Mouse (Mus musculus): ENCODE results near the gene Smtnl2. TPM values are rescaled to one million over a fixed set of nuclear protein-coding genes. Genes with fewer than 3 reads are reported as not detected.

Gene Smtnl2
- polyA plus RNA-seq, 1 experiment from 2014 or later = 12.2 TPM

GRCm38 (mm10) chr11:72379351-72379750, 32.2 kb downstream of the Smtnl2 start:
- no peak overlapping the region for H3K9ac ChIP-seq (ENCODE audit: low read depth, low read length)
- H3K4me2 ChIP-seq (ENCODE audit: low read length) = no peak overlapping the region
- ATAC-seq = no peak
- H3K9me3 ChIP-seq (replicated peaks; ENCODE audit: control insufficient read depth, low read length, poor library complexity, severe bottlenecking) = no peaks in the 10 kb centered on the region
- WGBS = 89% methylated on average over 4 of the region's 4 CpGs
- H3K27me3 ChIP-seq (ENCODE audit: control insufficient read depth, insufficient read depth, low read depth, low read length) = no peaks in the 10 kb centered on the region
- no peak overlapping the region for H3K4me3 ChIP-seq (ENCODE audit: low read depth, low read length)
- no peaks in the 10 kb centered on the region for H3K36me3 ChIP-seq (ENCODE audit: control insufficient read depth, insufficient read depth, low read length)
- no peak overlapping the region for H3K27ac ChIP-seq (ENCODE audit: low read length)
- no peaks in the 10 kb centered on the region for H3K4me1 ChIP-seq (ENCODE audit: control insufficient read depth, insufficient read depth, low read length)

GRCm38 (mm10) chr11:72378222-72378621, 33.3 kb downstream of the Smtnl2 start:
- Histone ChIP-seq H3K36me3 (ENCODE audit: control insufficient read depth, insufficient read depth, low read length) (no peaks in the 10 kb centered on the region), H3K27me3 (ENCODE audit: control insufficient read depth, insufficient read depth, low read depth, low read length) (no peaks in the 10 kb centered on the region), H3K9me3 (replicated peaks; ENCODE audit: control insufficient read depth, low read length, poor library complexity, severe bottlenecking) (no peaks in the 10 kb centered on the region), H3K9ac (ENCODE audit: low read depth, low read length) (no peak overlapping the region), H3K4me2 (ENCODE audit: low read length) (no peak overlapping the region), H3K4me3 (ENCODE audit: low read depth, low read length) (no peak overlapping the region), H3K4me1 (ENCODE audit: control insufficient read depth, insufficient read depth, low read length) (no peaks in the 10 kb centered on the region), H3K27ac (ENCODE audit: low read length) (no peak overlapping the region)
- WGBS = 76% methylated on average over 7 of the region's 7 CpGs
- no peak for ATAC-seq

DNA sequence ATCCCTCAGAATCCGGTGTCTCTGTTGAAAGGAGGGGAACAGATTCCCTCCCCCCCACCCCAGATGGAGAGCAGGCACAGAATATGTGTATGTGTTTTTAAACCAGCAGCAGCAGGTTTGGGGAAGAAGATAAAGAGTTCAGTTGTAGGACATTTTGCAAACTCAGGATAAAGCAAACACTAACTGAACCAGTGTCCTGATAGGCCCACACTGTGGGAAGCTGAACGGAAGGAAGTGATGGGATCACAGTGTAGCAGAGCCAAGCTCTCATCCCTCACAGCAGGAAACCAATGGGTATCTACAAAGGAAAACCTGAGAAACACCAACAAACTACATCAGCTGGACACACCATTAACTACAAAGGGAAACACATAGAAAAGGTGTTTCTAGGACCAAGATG, 35.0 kb downstream of the Smtnl2 start:
- H3K9ac ChIP-seq (ENCODE audit: low read depth, low read length) = no peak overlapping the region
- 83% methylated on average over 2 of the region's 2 CpGs for WGBS
- H3K36me3 ChIP-seq (ENCODE audit: control insufficient read depth, insufficient read depth, low read length) = no peaks in the 10 kb centered on the region
- no peaks in the 10 kb centered on the region for H3K27me3 ChIP-seq (ENCODE audit: control insufficient read depth, insufficient read depth, low read depth, low read length)
- H3K4me2 ChIP-seq (ENCODE audit: low read length) = no peak overlapping the region
- no peak for ATAC-seq
- H3K4me3 ChIP-seq (ENCODE audit: low read depth, low read length) = no peak overlapping the region
- no peak overlapping the region for H3K27ac ChIP-seq (ENCODE audit: low read length)
- no peaks in the 10 kb centered on the region for H3K4me1 ChIP-seq (ENCODE audit: control insufficient read depth, insufficient read depth, low read length)
- H3K9me3 ChIP-seq (replicated peaks; ENCODE audit: control insufficient read depth, low read length, poor library complexity, severe bottlenecking) = no peaks in the 10 kb centered on the region

DNA sequence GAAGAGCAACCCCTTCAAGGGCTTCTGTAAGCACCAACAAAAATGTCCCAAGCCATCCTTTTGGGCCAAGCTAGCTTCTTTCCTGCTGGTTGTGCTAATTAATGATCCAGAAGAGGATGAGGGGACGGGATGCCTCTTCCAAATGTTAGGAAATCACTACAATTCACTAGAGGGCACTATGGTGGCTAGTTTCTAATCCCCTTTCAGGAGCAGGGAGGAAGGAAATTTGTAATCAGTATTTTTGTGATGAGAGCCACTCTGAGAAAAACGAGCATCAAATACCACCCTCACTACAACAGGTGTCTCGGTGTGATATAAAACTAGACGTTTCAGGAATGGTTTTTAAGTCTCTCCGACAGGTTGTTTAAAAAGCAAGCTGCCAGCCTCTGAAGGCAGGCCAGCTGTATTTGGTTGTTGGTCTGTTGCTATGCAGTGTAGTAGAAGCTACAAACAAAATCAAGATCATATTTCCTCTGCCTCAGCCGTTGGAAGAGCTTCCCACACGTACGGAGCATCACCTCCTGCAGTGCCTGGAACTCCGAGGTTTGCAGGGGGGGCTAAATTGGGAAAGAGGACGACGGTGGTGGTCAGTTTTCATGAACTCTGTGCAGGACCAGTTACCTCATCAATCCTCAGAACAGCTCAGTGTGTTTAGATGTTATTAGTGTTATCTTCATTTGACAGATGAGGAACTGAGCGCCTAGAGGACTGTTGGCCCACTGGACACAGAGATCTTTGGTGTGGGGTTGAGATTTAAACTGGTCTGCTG, 41.4 kb downstream of the Smtnl2 start:
- H3K9ac ChIP-seq (ENCODE audit: low read depth, low read length) = no peak overlapping the region
- no peak overlapping the region for H3K27ac ChIP-seq (ENCODE audit: low read length)
- no peaks in the 10 kb centered on the region for H3K9me3 ChIP-seq (replicated peaks; ENCODE audit: control insufficient read depth, low read length, poor library complexity, severe bottlenecking)
- no peak overlapping the region for H3K4me2 ChIP-seq (ENCODE audit: low read length)
- no peak overlapping the region for H3K4me3 ChIP-seq (ENCODE audit: low read depth, low read length)
- 33% methylated on average over 12 of the region's 12 CpGs for WGBS
- no peak for ATAC-seq
- no peaks in the 10 kb centered on the region for H3K27me3 ChIP-seq (ENCODE audit: control insufficient read depth, insufficient read depth, low read depth, low read length)
- no peaks in the 10 kb centered on the region for H3K4me1 ChIP-seq (ENCODE audit: control insufficient read depth, insufficient read depth, low read length)
- H3K36me3 ChIP-seq (ENCODE audit: control insufficient read depth, insufficient read depth, low read length) = no peaks in the 10 kb centered on the region

- Histone ChIP-seq H3K4me3 (ENCODE audit: low read depth, low read length) (no peak overlapping the region), H3K9me3 (replicated peaks; ENCODE audit: control insufficient read depth, low read length, poor library complexity, severe bottlenecking) (no peaks in the 10 kb centered on the region), H3K27ac (ENCODE audit: low read length) (no peak overlapping the region), H3K4me1 (ENCODE audit: control insufficient read depth, insufficient read depth, low read length) (no peaks in the 10 kb centered on the region), H3K9ac (ENCODE audit: low read depth, low read length) (no peak overlapping the region), H3K36me3 (ENCODE audit: control insufficient read depth, insufficient read depth, low read length) (no peaks in the 10 kb centered on the region), H3K4me2 (ENCODE audit: low read length) (no peak overlapping the region), H3K27me3 (ENCODE audit: control insufficient read depth, insufficient read depth, low read depth, low read length) (no peaks in the 10 kb centered on the region)
- no peak for ATAC-seq
- 50% methylated on average over 11 of the region's 11 CpGs for WGBS
Measured at GRCm38 (mm10) chr11:72367934-72368674, 43.4 kb downstream of the Smtnl2 start.

- no peak overlapping the region for H3K4me2 ChIP-seq (ENCODE audit: low read length)
- no peak overlapping the region for H3K27ac ChIP-seq (ENCODE audit: low read length)
- 91% methylated on average over 9 of the region's 9 CpGs for WGBS
- no peak overlapping the region for H3K9ac ChIP-seq (ENCODE audit: low read depth, low read length)
- ATAC-seq = no peak
- H3K9me3 ChIP-seq (replicated peaks; ENCODE audit: control insufficient read depth, low read length, poor library complexity, severe bottlenecking) = no peaks in the 10 kb centered on the region
- H3K36me3 ChIP-seq (ENCODE audit: control insufficient read depth, insufficient read depth, low read length) = no peaks in the 10 kb centered on the region
- peaks cover 7% of the 10 kb centered on the region for H3K4me1 ChIP-seq (ENCODE audit: control insufficient read depth, insufficient read depth, low read length)
- no peak overlapping the region for H3K4me3 ChIP-seq (ENCODE audit: low read depth, low read length)
- no peaks in the 10 kb centered on the region for H3K27me3 ChIP-seq (ENCODE audit: control insufficient read depth, insufficient read depth, low read depth, low read length)
Measured at GRCm38 (mm10) chr11:72366126-72366525, 45.4 kb downstream of the Smtnl2 start.

GRCm38 (mm10) chr11:72364526-72364925, 47.0 kb downstream of the Smtnl2 start:
- Histone ChIP-seq H3K9ac (ENCODE audit: low read depth, low read length) (no peak overlapping the region), H3K27me3 (ENCODE audit: control insufficient read depth, insufficient read depth, low read depth, low read length) (no peaks in the 10 kb centered on the region), H3K27ac (ENCODE audit: low read length) (no peak overlapping the region), H3K36me3 (ENCODE audit: control insufficient read depth, insufficient read depth, low read length) (no peaks in the 10 kb centered on the region), H3K4me2 (ENCODE audit: low read length) (no peak overlapping the region), H3K4me3 (ENCODE audit: low read depth, low read length) (no peak overlapping the region), H3K4me1 (ENCODE audit: control insufficient read depth, insufficient read depth, low read length) (peaks cover 8% of the 10 kb centered on the region), H3K9me3 (replicated peaks; ENCODE audit: control insufficient read depth, low read length, poor library complexity, severe bottlenecking) (no peaks in the 10 kb centered on the region)
- ATAC-seq = no peak
- WGBS = 97% methylated on average over 5 of the region's 5 CpGs

GRCm38 (mm10) chr11:72363523-72364240, 47.8 kb downstream of the Smtnl2 start:
- no peaks in the 10 kb centered on the region for H3K36me3 ChIP-seq (ENCODE audit: control insufficient read depth, insufficient read depth, low read length)
- no peak overlapping the region for H3K27ac ChIP-seq (ENCODE audit: low read length)
- no peaks in the 10 kb centered on the region for H3K27me3 ChIP-seq (ENCODE audit: control insufficient read depth, insufficient read depth, low read depth, low read length)
- 78% methylated on average over 8 of the region's 8 CpGs for WGBS
- no peak overlapping the region for H3K9ac ChIP-seq (ENCODE audit: low read depth, low read length)
- H3K4me3 ChIP-seq (ENCODE audit: low read depth, low read length) = no peak overlapping the region
- no peaks in the 10 kb centered on the region for H3K9me3 ChIP-seq (replicated peaks; ENCODE audit: control insufficient read depth, low read length, poor library complexity, severe bottlenecking)
- no peak overlapping the region for H3K4me2 ChIP-seq (ENCODE audit: low read length)
- H3K4me1 ChIP-seq (ENCODE audit: control insufficient read depth, insufficient read depth, low read length) = peaks cover 8% of the 10 kb centered on the region
- ATAC-seq = no peak

DNA sequence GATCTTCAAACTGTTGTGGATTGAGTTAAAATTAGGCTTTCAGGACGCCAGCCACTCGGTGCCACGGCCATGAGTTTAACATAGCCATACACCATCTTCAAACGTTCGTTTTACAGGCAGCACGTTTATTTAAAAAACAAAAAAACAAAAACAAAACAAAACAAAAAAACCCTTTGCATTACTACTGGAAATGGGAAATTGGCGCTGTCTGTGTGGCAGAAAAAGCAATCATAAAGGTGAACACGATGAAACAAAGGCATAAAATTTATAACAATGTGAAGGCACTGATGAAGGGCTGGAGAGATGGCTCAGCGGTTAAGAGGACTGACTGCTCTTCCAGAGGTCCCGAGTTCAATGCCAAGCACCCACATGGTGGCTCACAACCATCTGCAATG, 49.2 kb downstream of the Smtnl2 start, which contains the start of gene Tekt1:
Gene Tekt1 (minus strand): TSS at position 96 of the 395 bp plus-strand sequence.
- H3K27ac ChIP-seq (ENCODE audit: low read length) = peak within 1 kb of the TSS; percentile 58
- peak within 1 kb of the TSS; percentile 43 for H3K4me3 ChIP-seq (ENCODE audit: low read depth, low read length)
- H3K9ac ChIP-seq (ENCODE audit: low read depth, low read length) = peak within 1 kb of the TSS; percentile 59
- WGBS = 30% methylated on average over 10 of the region's 10 CpGs
- peaks cover 8% of the 10 kb centered on the region for H3K4me1 ChIP-seq (ENCODE audit: control insufficient read depth, insufficient read depth, low read length)
- ATAC-seq = no peak
- H3K27me3 ChIP-seq (ENCODE audit: control insufficient read depth, insufficient read depth, low read depth, low read length) = no peaks in the 10 kb centered on the region
- H3K4me2 ChIP-seq (ENCODE audit: low read length) = peak within 1 kb of the TSS; percentile 76
- no peaks in the 10 kb centered on the region for H3K9me3 ChIP-seq (replicated peaks; ENCODE audit: control insufficient read depth, low read length, poor library complexity, severe bottlenecking)
- H3K36me3 ChIP-seq (ENCODE audit: control insufficient read depth, insufficient read depth, low read length) = no peaks in the 10 kb centered on the region

Measured in midbrain, embryonic 16.5 days (tissue).